Comparison of ENCODE assay signal across 12 mouse cellular contexts in the genomic region with DNA sequence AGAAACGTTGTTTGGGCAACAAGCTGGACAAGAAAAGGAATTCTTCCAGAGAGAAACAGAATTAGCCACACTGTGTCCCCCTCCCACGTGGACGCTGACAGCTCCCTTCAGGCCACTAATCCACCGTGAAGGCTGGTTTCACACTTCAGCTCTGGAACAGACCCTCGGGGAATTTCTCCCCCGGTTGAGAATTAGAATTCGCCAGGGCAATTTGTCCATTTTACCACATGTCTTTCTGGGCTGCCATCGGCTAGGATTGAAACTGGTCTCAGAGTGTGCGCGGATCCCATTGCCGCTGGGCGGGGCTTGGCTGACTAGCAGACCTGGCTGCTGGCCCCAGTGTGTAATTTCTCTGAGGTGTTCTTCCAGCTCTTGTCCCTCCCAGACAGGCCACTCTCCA. TPM values are rescaled to one million over a fixed set of nuclear protein-coding genes. Genes with fewer than 3 reads are reported as not detected.
A peak's percentile ranks its signal among the peaks of the same experiment; 100 is the strongest.
DNase-seq lines count a peak whose midpoint lies in the region; ATAC-seq lines count a peak whose summit lies in the region.
"Had no signal": no experiment of that assay in that cellular context is flagged by ENCODE, and none has a peak within 500 bp of the region (broad histone marks: within the 10 kb centered on the region; RNA-seq: fewer than 3 reads in every experiment).

No protein-coding gene starts in this region.

- no peak overlapping the region for H3K27ac ChIP-seq in embryonic facial prominence, embryonic 10.5 days (replicated peaks)
- no peak overlapping the region for H3K27ac ChIP-seq in hindbrain, embryonic 14.5 days
- H3K27ac ChIP-seq in neural tube, embryonic 11.5 days (ENCODE audit: low read depth, low read length) = no peak overlapping the region
- no peak overlapping the region for H3K27ac ChIP-seq in intestine, embryonic 15.5 days
- H3K27ac ChIP-seq: kidney, embryonic 15.5 days had no signal

- ATAC-seq in cerebellum, adult (ENCODE audit: insufficient number of reproducible peaks, low FRiP score, low TSS enrichment) = no peak
- ATAC-seq in hindbrain, embryonic 14.5 days (ENCODE audit: low FRiP score) = peak; percentile 90
- peak; percentile 94 for ATAC-seq in neural tube, embryonic 11.5 days (ENCODE audit: insufficient read depth, low FRiP score, low TSS enrichment)
- ATAC-seq in intestine, embryonic 15.5 days = no peak

- H3K4me3 ChIP-seq in embryonic facial prominence, embryonic 10.5 days = no peak overlapping the region
- H3K4me3 ChIP-seq in hindbrain, embryonic 14.5 days (replicated peaks; ENCODE audit: low read length) = no peak overlapping the region
- no peak overlapping the region for H3K4me3 ChIP-seq in neural tube, embryonic 11.5 days (ENCODE audit: low read depth, low read length)
- H3K4me3 ChIP-seq in intestine, embryonic 15.5 days (replicated peaks) = no peak overlapping the region
- H3K4me3 ChIP-seq: kidney, embryonic 15.5 days had no signal

- no peaks in the 10 kb centered on the region for H3K36me3 ChIP-seq in embryonic facial prominence, embryonic 10.5 days (replicated peaks)
- no peaks in the 10 kb centered on the region for H3K36me3 ChIP-seq in hindbrain, embryonic 14.5 days (replicated peaks; ENCODE audit: control insufficient read depth, insufficient read depth)
- H3K36me3 ChIP-seq in neural tube, embryonic 11.5 days (ENCODE audit: control insufficient read depth, insufficient read depth, low read length) = no peaks in the 10 kb centered on the region
- H3K36me3 ChIP-seq in intestine, embryonic 15.5 days = no peaks in the 10 kb centered on the region
- H3K36me3 ChIP-seq: kidney, embryonic 15.5 days had no signal

- 26% methylated on average over 12 of the region's 12 CpGs for WGBS in embryonic facial prominence, embryonic 10.5 days
- 21% methylated on average over 12 of the region's 12 CpGs for WGBS in hindbrain, embryonic 14.5 days
- 24% methylated on average over 12 of the region's 12 CpGs for WGBS in neural tube, embryonic 11.5 days
- 67% methylated on average over 12 of the region's 12 CpGs for WGBS in intestine, embryonic 15.5 days

- H3K4me2 ChIP-seq in hindbrain, embryonic 14.5 days (replicated peaks) = no peak overlapping the region
- H3K4me2 ChIP-seq in neural tube, embryonic 11.5 days (ENCODE audit: low read depth) = no peak overlapping the region
- no peak overlapping the region for H3K4me2 ChIP-seq in intestine, embryonic 15.5 days (replicated peaks)
- H3K4me2 ChIP-seq: kidney, embryonic 15.5 days; liver, embryonic 11.5 days had no signal

- peaks cover 60% of the 10 kb centered on the region for H3K27me3 ChIP-seq in embryonic facial prominence, embryonic 10.5 days (replicated peaks; ENCODE audit: low read depth, poor library complexity, severe bottlenecking)
- H3K27me3 ChIP-seq in hindbrain, embryonic 14.5 days (ENCODE audit: control insufficient read depth, insufficient read depth, low read length) = peaks cover 59% of the 10 kb centered on the region
- peaks cover 56% of the 10 kb centered on the region for H3K27me3 ChIP-seq in neural tube, embryonic 11.5 days (ENCODE audit: control insufficient read depth, insufficient read depth, low read length)
- H3K27me3 ChIP-seq in intestine, embryonic 15.5 days (replicated peaks) = no peaks in the 10 kb centered on the region
- H3K27me3 ChIP-seq: kidney, embryonic 15.5 days had no signal

- no peak overlapping the region for H3K9ac ChIP-seq in hindbrain, embryonic 14.5 days
- no peak overlapping the region for H3K9ac ChIP-seq in neural tube, embryonic 11.5 days (ENCODE audit: low read length)
- H3K9ac ChIP-seq in intestine, embryonic 15.5 days = no peak overlapping the region
- H3K9ac ChIP-seq: kidney, embryonic 15.5 days had no signal

- peaks cover 5% of the 10 kb centered on the region; the same call in 1 of the 2 replicates for H3K4me1 ChIP-seq in embryonic facial prominence, embryonic 10.5 days
- H3K4me1 ChIP-seq in hindbrain, embryonic 14.5 days (replicated peaks; ENCODE audit: control insufficient read depth, insufficient read depth, low read length) = no peaks in the 10 kb centered on the region
- no peaks in the 10 kb centered on the region for H3K4me1 ChIP-seq in neural tube, embryonic 11.5 days (ENCODE audit: control insufficient read depth, insufficient read depth, low read length)
- H3K4me1 ChIP-seq in intestine, embryonic 15.5 days (replicated peaks) = no peaks in the 10 kb centered on the region
- H3K4me1 ChIP-seq: kidney, embryonic 15.5 days had no signal

- H3K9me3 ChIP-seq in embryonic facial prominence, embryonic 10.5 days = no peaks in the 10 kb centered on the region
- H3K9me3 ChIP-seq in hindbrain, embryonic 14.5 days (ENCODE audit: control insufficient read depth, low read length) = no peaks in the 10 kb centered on the region
- H3K9me3 ChIP-seq in neural tube, embryonic 11.5 days (ENCODE audit: control insufficient read depth, low read length) = no peaks in the 10 kb centered on the region
- no peaks in the 10 kb centered on the region for H3K9me3 ChIP-seq in intestine, embryonic 15.5 days
- H3K9me3 ChIP-seq: kidney, embryonic 15.5 days had no signal

- DNase-seq in cerebellum, postnatal 4 days (ENCODE audit: low spot score in 2 of 2) = peak; percentile 24 to 57
- peak; percentile 55 for DNase-seq in embryonic facial prominence, embryonic 10.5 days (ENCODE audit: low spot score)
- DNase-seq in hindbrain, embryonic 14.5 days (ENCODE audit: low spot score) = peak; percentile 77
- peak; percentile 78 for DNase-seq in neural tube, embryonic 11.5 days (ENCODE audit: low spot score)
- no peak for DNase-seq in heart, adult 8-10 months (ENCODE audit: low spot score)
- DNase-seq in spleen, postnatal 10 days (ENCODE audit: low spot score in 2 of 2) = no peak
- DNase-seq: heart, postnatal 36 days had no signal

RNA-seq across cellular contexts. Expression of a gene that starts 7.7 kb away (rescaled TPM):
- 1.1 and 2.5 TPM in 2 replicates for polyA plus RNA-seq in embryonic facial prominence, embryonic 10.5 days (2016; fragmentation: Nextera tagmentation; extraction: Ambion mirVana)
- 3.4 TPM in 2 replicates for polyA plus RNA-seq in hindbrain, embryonic 14.5 days (2014; fragmentation: Nextera tagmentation; extraction: Ambion mirVana)
- 10.6 and 13.9 TPM in 2 replicates for polyA plus RNA-seq in neural tube, embryonic 11.5 days (2014; fragmentation: Nextera tagmentation; extraction: Ambion mirVana)
- polyA plus RNA-seq in intestine, embryonic 15.5 days (2015; fragmentation: Nextera tagmentation; extraction: Ambion mirVana) = not detected in 2 replicates
- not detected for total RNA-seq in heart, adult 8-10 months (2022)
- total RNA-seq: heart, postnatal 36 days had no signal
- polyA plus RNA-seq: C2C12; kidney, embryonic 15.5 days; liver, embryonic 11.5 days had no signal

RNA-seq across cellular contexts. Expression of a gene that starts 53.5 kb away (rescaled TPM):
- polyA plus RNA-seq in embryonic facial prominence, embryonic 10.5 days (2016; fragmentation: Nextera tagmentation; extraction: Ambion mirVana) = 14.8 and 14.9 TPM in 2 replicates
- polyA plus RNA-seq in hindbrain, embryonic 14.5 days (2014; fragmentation: Nextera tagmentation; extraction: Ambion mirVana) = 10.0 and 12.0 TPM in 2 replicates
- 9.5 and 10.3 TPM in 2 replicates for polyA plus RNA-seq in neural tube, embryonic 11.5 days (2014; fragmentation: Nextera tagmentation; extraction: Ambion mirVana)
- 40.3 and 49.1 TPM in 2 replicates for polyA plus RNA-seq in intestine, embryonic 15.5 days (2015; fragmentation: Nextera tagmentation; extraction: Ambion mirVana)
- total RNA-seq in heart, adult 8-10 months (2022) = 10 to 100 TPM; 31.0 to 36.3 (median 34.5) TPM

Comparison
In these comparisons a context has a peak if more than half of its experiments do, and no peak if none do; other contexts are left out.
1. DNase-seq: peak in cerebellum, postnatal 4 days (2 of 2), embryonic facial prominence, embryonic 10.5 days (single experiment), hindbrain, embryonic 14.5 days (single experiment) and neural tube, embryonic 11.5 days (single experiment); none in heart, adult 8-10 months (single experiment) and spleen, postnatal 10 days (0 of 2).
2. ATAC-seq: peak in hindbrain, embryonic 14.5 days (single experiment) and neural tube, embryonic 11.5 days (single experiment); none in cerebellum, adult (single experiment) and intestine, embryonic 15.5 days (single experiment).